In genomic region chr5:43094329-43094898, GRCm38 (mm10) we compare ENCODE assay signal across 8 mouse cellular contexts.
DNase-seq lines count a peak whose midpoint lies in the region; ATAC-seq lines count a peak whose summit lies in the region.

No protein-coding gene starts in this region.

- WGBS in stomach, embryonic 16.5 days, result 22% methylated on average over 7 of the region's 7 CpGs

- H3K36me3 ChIP-seq in stomach, embryonic 16.5 days (ENCODE audit: control insufficient read depth, insufficient read depth, low read length), result no peaks in the 10 kb centered on the region

- H3K4me2 ChIP-seq in stomach, embryonic 16.5 days (ENCODE audit: low read depth, low read length), result no peak overlapping the region

- peak; percentile 82 for ATAC-seq in stomach, embryonic 16.5 days (ENCODE audit: insufficient read depth, low FRiP score)
- no peak for ATAC-seq in activated CD4-positive, CD25-positive, alpha-beta regulatory T cell, adult 4 months

- peak; percentile 5 for DNase-seq in adrenal gland, postnatal 25 days
- peak; percentile 15 to 40 for DNase-seq in cerebellum, postnatal 36 days
- DNase-seq in heart, adult 8-10 months (ENCODE audit: low spot score), result peak; percentile 53
- peak; percentile 34 to 67 for DNase-seq in kidney, adult 8-10 months
- DNase-seq in lung, postnatal 36 days, result peak; percentile 56
- no peak for DNase-seq in B cell, adult 2 months

- no peak overlapping the region for H3K4me3 ChIP-seq in stomach, embryonic 16.5 days (replicated peaks; ENCODE audit: low read length)

- H3K27ac ChIP-seq in stomach, embryonic 16.5 days (ENCODE audit: low read length), result no peak overlapping the region

- H3K9ac ChIP-seq in stomach, embryonic 16.5 days (ENCODE audit: low read length), result no peak overlapping the region

- no peaks in the 10 kb centered on the region for H3K9me3 ChIP-seq in stomach, embryonic 16.5 days (replicated peaks; ENCODE audit: control insufficient read depth, low read length)

- no peaks in the 10 kb centered on the region for H3K27me3 ChIP-seq in stomach, embryonic 16.5 days (ENCODE audit: control insufficient read depth, insufficient read depth, low read length)

- peaks cover 2% of the 10 kb centered on the region; the same call in 1 of the 2 replicates for H3K4me1 ChIP-seq in stomach, embryonic 16.5 days (ENCODE audit: control insufficient read depth, insufficient read depth, low read length)

Comparison
In these comparisons a context has a peak if more than half of its experiments do, and no peak if none do; other contexts are left out.
1. DNase-seq: peak in adrenal gland, postnatal 25 days (single experiment), cerebellum, postnatal 36 days (2 of 2), heart, adult 8-10 months (single experiment), kidney, adult 8-10 months (2 of 2) and lung, postnatal 36 days (single experiment); none in B cell, adult 2 months (0 of 2).